Mouse (Mus musculus) cortical plate, adult 2 months (tissue): ENCODE measurements around the gene Cenpn.

Source experiments
- CTCF ChIP-seq: fragments of 200-500 bp; IDR thresholded peaks from 2 replicates; pipeline ENCODE4 v1.5.1; 2011; ENCODE audit warnings: mild to moderate bottlenecking, control low read depth, low read length; ENCODE audit not compliant: insufficient read depth; ENCODE audit errors: extremely low read depth
- POLR2A ChIP-seq: fragments of 200-500 bp; IDR thresholded peaks from 2 replicates; pipeline ENCODE4 v1.6.1; 2011; ENCODE audit warnings: mild to moderate bottlenecking, low read length, control low read depth; ENCODE audit not compliant: insufficient read depth; ENCODE audit errors: extremely low read depth

- TF ChIP-seq CTCF = no peak
- no peak for TF ChIP-seq POLR2A
Measured at GRCm38 (mm10) chr8:116945169-116945910, 23.8 kb downstream of the Cenpn start.
